Mouse (Mus musculus): ENCODE results near the gene Mtus2. TPM values are rescaled to one million over a fixed set of nuclear protein-coding genes. Genes with fewer than 3 reads are reported as not detected.

Mtus2 gene
- polyA plus RNA-seq, 1 experiment = not detected

DNA sequence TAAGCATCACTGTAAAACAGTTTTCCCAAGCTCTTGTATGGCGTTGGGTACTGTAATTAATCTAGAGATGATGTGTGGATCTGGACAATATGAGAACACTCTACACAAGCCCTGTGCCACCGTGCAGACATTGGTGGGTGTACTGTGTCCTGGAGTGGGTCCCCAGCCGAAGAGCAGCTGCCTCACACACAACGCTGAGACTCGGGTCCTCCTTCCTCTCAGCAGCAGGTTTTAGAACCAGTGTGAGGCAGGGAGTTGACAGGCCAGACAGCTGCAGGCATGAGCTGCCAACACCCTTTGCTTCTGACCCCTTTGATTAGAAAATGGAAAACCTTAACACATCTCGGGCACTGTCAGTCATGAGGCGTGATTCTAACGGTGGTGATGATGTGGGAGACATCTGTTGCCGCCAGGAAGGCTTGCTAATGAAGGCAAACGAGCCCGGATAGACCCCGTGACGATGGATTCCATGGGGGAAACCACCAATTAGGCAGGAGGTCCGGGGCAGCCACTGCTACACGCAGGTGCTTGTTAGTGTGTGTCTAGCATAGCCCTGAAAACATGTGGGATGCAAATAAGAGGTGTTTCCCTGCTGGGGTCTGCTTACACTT lies 158.2 kb downstream of the Mtus2 start:
- 70% methylated on average over 15 of the region's 15 CpGs for WGBS
- Histone ChIP-seq H3K4me1 (ENCODE audit: control insufficient read depth, insufficient read depth, low read length) (no peaks in the 10 kb centered on the region), H3K4me3 (replicated peaks; ENCODE audit: control insufficient read depth, low read depth, low read length) (no peak overlapping the region), H3K27ac (ENCODE audit: control insufficient read depth, insufficient read depth, low read depth, low read length, poor library complexity) (no peak overlapping the region)
- TF ChIP-seq CTCF (IDR thresholded peaks at IDR 0.05; ENCODE audit: control insufficient read depth, insufficient read depth, low read length) = no peak
- no peak for TF ChIP-seq POLR2A (IDR thresholded peaks at IDR 0.05; ENCODE audit: borderline replicate concordance, control insufficient read depth, low read depth, low read length)

DNA sequence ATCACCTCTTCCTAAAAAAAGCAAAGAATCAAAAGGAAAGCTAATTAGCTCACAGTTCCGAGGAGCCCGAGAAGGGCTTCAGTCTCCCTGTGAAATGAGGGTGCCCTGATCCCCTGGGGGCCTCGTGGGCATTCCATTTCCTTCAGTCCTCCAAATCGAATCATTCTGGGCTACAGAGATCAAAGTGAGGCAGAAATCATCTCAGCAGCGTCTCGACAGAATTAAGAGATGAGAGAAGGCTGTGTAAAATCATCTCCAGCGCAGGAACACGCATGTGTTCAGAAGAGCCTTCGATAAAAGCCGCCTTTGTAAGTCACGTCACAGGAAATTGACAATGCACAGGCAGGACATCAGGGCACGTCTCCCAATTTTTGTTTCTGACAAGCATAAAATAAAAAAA lies 167.2 kb downstream of the Mtus2 start:
- WGBS = 73% methylated on average over 12 of the region's 12 CpGs
- TF ChIP-seq CTCF (IDR thresholded peaks at IDR 0.05; ENCODE audit: control insufficient read depth, insufficient read depth, low read length) = no peak
- no peak for TF ChIP-seq POLR2A (IDR thresholded peaks at IDR 0.05; ENCODE audit: borderline replicate concordance, control insufficient read depth, low read depth, low read length)
- H3K27ac ChIP-seq (ENCODE audit: control insufficient read depth, insufficient read depth, low read depth, low read length, poor library complexity) = no peak overlapping the region
- H3K4me1 ChIP-seq (ENCODE audit: control insufficient read depth, insufficient read depth, low read length) = no peaks in the 10 kb centered on the region
- H3K4me3 ChIP-seq (replicated peaks; ENCODE audit: control insufficient read depth, low read depth, low read length) = no peak overlapping the region

DNA sequence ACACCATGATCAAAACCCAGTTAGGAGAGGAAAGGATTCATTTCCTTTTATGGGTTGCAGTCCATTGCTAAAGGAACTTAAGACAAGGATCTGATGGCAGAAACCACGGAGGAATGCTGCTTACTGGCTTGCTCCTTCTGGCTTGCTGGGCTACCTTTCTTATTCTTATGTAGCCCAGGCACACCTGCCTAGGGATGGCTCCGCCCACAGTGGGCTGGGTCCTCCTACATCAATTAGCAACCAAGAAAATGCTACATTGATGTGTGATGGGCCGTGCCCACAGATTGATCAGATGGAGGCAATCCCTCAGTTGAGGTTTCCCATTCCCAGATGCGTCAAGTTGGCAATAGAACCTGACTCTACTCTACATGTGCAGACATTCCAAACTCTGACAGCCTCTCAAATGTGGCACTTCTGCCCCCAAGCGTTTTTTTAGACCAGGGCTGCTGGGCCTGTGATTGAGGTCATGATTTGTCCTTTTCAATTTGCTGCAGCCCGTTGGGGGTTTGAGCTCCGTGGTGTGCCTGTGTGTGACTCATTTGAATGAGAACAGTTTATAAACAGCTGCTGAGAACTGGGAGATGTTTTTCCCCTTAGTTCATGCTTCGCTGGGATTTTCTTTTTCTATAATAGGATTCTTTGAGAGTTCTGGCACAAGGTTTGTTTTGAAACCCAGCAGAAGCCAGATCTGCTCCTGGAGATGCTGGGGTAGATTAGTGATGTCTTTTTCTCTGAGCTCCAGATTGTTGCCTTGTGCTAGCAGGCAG lies 173.8 kb downstream of the Mtus2 start:
- H3K4me1 ChIP-seq (ENCODE audit: control insufficient read depth, insufficient read depth, low read length) = no peaks in the 10 kb centered on the region
- TF ChIP-seq POLR2A (IDR thresholded peaks at IDR 0.05; ENCODE audit: borderline replicate concordance, control insufficient read depth, low read depth, low read length) (no peak), CTCF (IDR thresholded peaks at IDR 0.05; ENCODE audit: control insufficient read depth, insufficient read depth, low read length) (no peak)
- 56% methylated on average over 8 of the region's 8 CpGs for WGBS
- no peak overlapping the region for H3K4me3 ChIP-seq (replicated peaks; ENCODE audit: control insufficient read depth, low read depth, low read length)
- no peak overlapping the region for H3K27ac ChIP-seq (ENCODE audit: control insufficient read depth, insufficient read depth, low read depth, low read length, poor library complexity)

DNA sequence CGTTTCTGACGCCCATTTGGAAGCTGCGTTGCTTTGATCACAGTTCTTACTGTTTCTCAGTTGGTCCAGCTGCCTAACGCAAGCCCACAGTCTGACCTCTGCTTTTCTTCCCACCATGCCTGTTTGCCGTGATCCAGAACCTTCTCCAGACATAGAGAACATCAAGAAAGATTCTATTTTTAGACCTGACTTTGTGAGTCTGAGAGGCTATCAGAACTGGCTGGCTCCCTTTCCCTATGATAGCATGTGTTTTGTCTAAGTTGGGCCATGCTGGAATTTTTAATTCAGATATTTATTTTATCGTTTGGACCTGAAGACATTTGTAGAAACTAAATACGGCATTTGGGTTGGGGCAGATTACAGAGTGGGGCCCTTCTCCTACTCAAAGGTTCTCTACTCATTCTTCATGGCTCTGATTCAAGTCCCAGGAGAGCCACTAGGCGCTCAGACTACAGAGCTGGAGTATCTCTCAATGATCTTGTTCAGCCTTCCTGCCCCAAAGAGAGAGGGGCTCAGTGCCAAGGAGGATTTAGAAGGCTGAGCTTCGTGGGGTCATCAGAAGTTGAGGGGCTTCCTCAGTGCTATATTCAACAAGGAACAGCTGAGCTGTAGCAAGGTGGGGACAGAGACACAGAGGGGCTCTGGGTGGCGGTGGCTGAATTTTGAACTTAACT lies 174.5 kb downstream of the Mtus2 start:
- 70% methylated on average over 10 of the region's 10 CpGs for WGBS
- H3K4me1 ChIP-seq (ENCODE audit: control insufficient read depth, insufficient read depth, low read length) = no peaks in the 10 kb centered on the region
- no peak overlapping the region for H3K27ac ChIP-seq (ENCODE audit: control insufficient read depth, insufficient read depth, low read depth, low read length, poor library complexity)
- no peak overlapping the region for H3K4me3 ChIP-seq (replicated peaks; ENCODE audit: control insufficient read depth, low read depth, low read length)
- TF ChIP-seq CTCF (IDR thresholded peaks at IDR 0.05; ENCODE audit: control insufficient read depth, insufficient read depth, low read length) (no peak), POLR2A (IDR thresholded peaks at IDR 0.05; ENCODE audit: borderline replicate concordance, control insufficient read depth, low read depth, low read length) (no peak)

DNA sequence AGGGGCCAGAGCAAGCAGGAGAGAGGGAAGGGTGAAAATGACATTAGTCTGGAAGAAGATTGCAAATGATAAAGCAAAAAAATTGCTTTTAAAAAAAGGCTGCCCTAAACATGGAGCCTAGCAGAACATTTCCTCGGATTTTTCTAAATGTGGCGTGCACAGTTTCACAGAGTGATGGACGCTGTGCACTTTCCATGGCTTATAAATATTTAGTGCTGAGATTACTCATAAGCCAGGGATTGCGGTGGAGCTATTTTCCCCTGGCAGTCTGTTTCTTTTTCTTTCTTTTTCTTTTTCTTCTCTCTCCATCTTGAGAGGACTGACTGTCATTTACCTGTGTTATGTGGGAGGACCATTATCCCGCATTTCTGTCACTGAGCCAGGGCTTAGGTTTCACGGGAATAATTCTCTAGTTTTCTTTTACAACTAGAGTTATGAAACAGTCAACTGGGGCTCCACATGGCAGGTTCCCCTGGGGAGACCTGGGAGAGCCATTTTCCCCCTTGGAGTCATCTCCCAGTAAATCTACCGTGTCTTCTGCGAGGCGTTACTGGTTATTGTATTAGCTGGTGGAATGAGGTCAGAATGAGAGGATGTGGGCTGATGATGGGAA lies 176.4 kb downstream of the Mtus2 start:
- no peak for TF ChIP-seq POLR2A (IDR thresholded peaks at IDR 0.05; ENCODE audit: borderline replicate concordance, control insufficient read depth, low read depth, low read length)
- no peak for TF ChIP-seq CTCF (IDR thresholded peaks at IDR 0.05; ENCODE audit: control insufficient read depth, insufficient read depth, low read length)
- 81% methylated on average over 9 of the region's 9 CpGs for WGBS
- Histone ChIP-seq H3K4me1 (ENCODE audit: control insufficient read depth, insufficient read depth, low read length) (no peaks in the 10 kb centered on the region), H3K27ac (ENCODE audit: control insufficient read depth, insufficient read depth, low read depth, low read length, poor library complexity) (no peak overlapping the region), H3K4me3 (replicated peaks; ENCODE audit: control insufficient read depth, low read depth, low read length) (no peak overlapping the region)

DNA sequence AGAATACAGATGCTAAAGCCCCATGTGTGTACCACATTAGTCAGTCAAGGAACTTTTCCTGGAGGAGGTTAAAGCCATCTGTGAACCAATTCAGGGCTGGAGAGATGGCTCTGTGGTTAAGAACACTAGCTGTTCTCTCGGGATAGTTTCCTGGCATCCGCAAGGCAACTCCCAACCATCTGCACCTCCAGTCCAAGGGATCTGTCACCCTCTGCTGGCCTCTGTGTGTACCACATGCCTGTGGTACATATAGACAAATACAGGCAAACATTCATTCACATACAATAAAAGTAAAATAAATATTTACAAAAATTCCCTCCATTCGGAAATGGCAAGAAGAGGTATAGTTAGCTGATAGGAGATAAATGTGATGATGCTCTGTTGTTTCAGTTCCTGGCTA lies 184.5 kb downstream of the Mtus2 start:
- TF ChIP-seq CTCF (IDR thresholded peaks at IDR 0.05; ENCODE audit: control insufficient read depth, insufficient read depth, low read length) (no peak), POLR2A (IDR thresholded peaks at IDR 0.05; ENCODE audit: borderline replicate concordance, control insufficient read depth, low read depth, low read length) (no peak)
- Histone ChIP-seq H3K4me1 (ENCODE audit: control insufficient read depth, insufficient read depth, low read length) (no peaks in the 10 kb centered on the region), H3K27ac (ENCODE audit: control insufficient read depth, insufficient read depth, low read depth, low read length, poor library complexity) (no peak overlapping the region), H3K4me3 (replicated peaks; ENCODE audit: control insufficient read depth, low read depth, low read length) (no peak overlapping the region)
- WGBS = 80% methylated on average over 3 of the region's 3 CpGs

DNA sequence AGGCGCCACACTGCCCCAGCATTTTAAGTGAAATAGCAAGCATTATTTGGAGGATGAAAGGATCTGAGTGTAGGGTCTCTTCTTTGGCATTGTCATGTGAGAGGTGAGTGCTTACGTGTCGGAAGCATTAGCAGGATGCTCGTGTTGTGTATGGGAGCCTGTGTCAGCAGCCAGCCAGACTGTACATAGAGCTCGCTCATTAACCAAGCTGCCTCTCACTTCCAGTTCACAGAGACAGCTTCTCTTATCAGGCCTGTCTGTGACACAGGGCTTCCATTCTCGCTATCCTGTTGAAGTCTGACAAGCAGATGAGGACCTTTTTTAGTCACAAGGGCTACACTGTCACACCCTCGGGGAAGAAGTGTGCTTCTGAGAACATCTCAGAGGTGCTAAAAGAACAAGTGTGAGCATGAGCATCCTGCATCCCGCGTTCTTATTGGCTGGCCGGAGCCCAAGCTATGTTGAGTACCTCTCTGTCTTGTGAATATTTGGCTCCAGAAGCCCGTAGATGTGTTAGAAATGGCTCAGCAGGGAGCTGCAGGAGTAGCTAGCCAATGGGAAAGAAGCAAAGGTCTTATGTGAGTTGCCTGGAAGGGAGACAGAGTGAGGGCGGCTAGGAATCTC lies 189.2 kb downstream of the Mtus2 start:
- no peak for TF ChIP-seq POLR2A (IDR thresholded peaks at IDR 0.05; ENCODE audit: borderline replicate concordance, control insufficient read depth, low read depth, low read length)
- no peak for TF ChIP-seq CTCF (IDR thresholded peaks at IDR 0.05; ENCODE audit: control insufficient read depth, insufficient read depth, low read length)
- Histone ChIP-seq H3K4me3 (replicated peaks; ENCODE audit: control insufficient read depth, low read depth, low read length) (no peak overlapping the region), H3K27ac (ENCODE audit: control insufficient read depth, insufficient read depth, low read depth, low read length, poor library complexity) (no peak overlapping the region), H3K4me1 (ENCODE audit: control insufficient read depth, insufficient read depth, low read length) (no peaks in the 10 kb centered on the region)
- 77% methylated on average over 12 of the region's 12 CpGs for WGBS
